Comparison of ENCODE assay signal across 10 mouse cellular contexts in the genomic region with DNA sequence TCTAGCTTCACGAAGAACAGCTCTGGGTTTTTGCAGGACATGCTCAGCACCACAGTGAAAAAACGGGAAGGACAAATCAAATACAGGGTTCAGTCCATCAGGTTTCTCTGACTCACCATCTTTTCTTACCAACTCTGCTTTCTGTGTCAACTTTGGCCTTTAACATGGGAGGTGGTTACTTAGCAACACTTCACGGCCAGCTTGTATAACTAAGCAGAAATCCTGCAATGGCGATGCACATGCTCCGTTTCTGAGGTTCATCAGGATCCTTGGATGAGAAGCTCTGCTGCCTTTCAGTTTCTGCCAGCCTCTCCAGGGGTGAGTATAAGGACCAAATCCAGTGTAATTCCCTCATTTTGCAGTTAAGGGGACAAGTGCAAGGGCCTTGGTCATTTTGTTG. TPM values are rescaled to one million over a fixed set of nuclear protein-coding genes. Genes with fewer than 3 reads are reported as not detected.
A peak's percentile ranks its signal among the peaks of the same experiment; 100 is the strongest.
DNase-seq lines count a peak whose midpoint lies in the region; ATAC-seq and TF ChIP-seq lines count a peak whose summit lies in the region.
"Had no signal": no experiment of that assay in that cellular context is flagged by ENCODE, and none has a peak within 500 bp of the region (broad histone marks: within the 10 kb centered on the region; RNA-seq: fewer than 3 reads in every experiment).

A gene (plus strand): TSS at position 206 of the 400 bp plus-strand sequence.

- H3K9me3 ChIP-seq in kidney, embryonic 15.5 days (replicated peaks), result no peaks in the 10 kb centered on the region
- no peaks in the 10 kb centered on the region; the same call in 1 of the 2 replicates for H3K9me3 ChIP-seq in kidney, embryonic 14.5 days (ENCODE audit: control insufficient read depth, low read length)
- H3K9me3 ChIP-seq: limb, embryonic 15.5 days had no signal

- TF ChIP-seq CTCF in layer of hippocampus, adult 2 months (conservative IDR thresholded peaks at IDR 0.05), result 0 out of 2 replicates have a peak, but pooled peaks have one; percentile 2

- no peaks in the 10 kb centered on the region for H3K36me3 ChIP-seq in kidney, embryonic 15.5 days
- H3K36me3 ChIP-seq in kidney, embryonic 14.5 days (ENCODE audit: control insufficient read depth, insufficient read depth, low read length), result no peaks in the 10 kb centered on the region
- H3K36me3 ChIP-seq: limb, embryonic 15.5 days had no signal

- H3K4me1 ChIP-seq in kidney, embryonic 15.5 days, result peaks cover 33% of the 10 kb centered on the region
- H3K4me1 ChIP-seq in kidney, embryonic 14.5 days (ENCODE audit: control insufficient read depth, insufficient read depth, low read length), result peaks cover 8% of the 10 kb centered on the region; the same call in 1 of the 2 replicates

- H3K4me3 ChIP-seq in kidney, embryonic 15.5 days (replicated peaks), result no peak within 1 kb of the TSS
- no peak within 1 kb of the TSS for H3K4me3 ChIP-seq in kidney, embryonic 14.5 days (ENCODE audit: low read length)
- peak within 1 kb of the TSS; percentile 11; the same call in 1 of the 2 replicates for H3K4me3 ChIP-seq in layer of hippocampus, adult 2 months
- H3K4me3 ChIP-seq: limb, embryonic 15.5 days had no signal

- H3K27me3 ChIP-seq in kidney, embryonic 15.5 days, result no peaks in the 10 kb centered on the region
- no peaks in the 10 kb centered on the region for H3K27me3 ChIP-seq in kidney, embryonic 14.5 days (ENCODE audit: control insufficient read depth, insufficient read depth, low read length)
- H3K27me3 ChIP-seq: limb, embryonic 15.5 days had no signal

- WGBS in kidney, embryonic 15.5 days, result 76% methylated on average over 5 of the region's 5 CpGs
- 72% methylated on average over 5 of the region's 5 CpGs for WGBS in kidney, embryonic 14.5 days

- DNase-seq in adrenal gland, postnatal 10 days, result no peak
- DNase-seq in gastrocnemius, adult 8-10 months (ENCODE audit: low spot score in 2 of 2), result no peak
- DNase-seq in layer of hippocampus, adult 2 months (ENCODE audit: low spot score in 2 of 2), result no peak
- no peak for DNase-seq in cerebellum, postnatal 10 days
- no peak for DNase-seq in spleen, postnatal 4 days (ENCODE audit: low spot score in 2 of 2)
- DNase-seq: right cerebral cortex, postnatal 14 days had no signal

- no peak within 1 kb of the TSS for H3K4me2 ChIP-seq in kidney, embryonic 15.5 days
- no peak within 1 kb of the TSS for H3K4me2 ChIP-seq in kidney, embryonic 14.5 days (replicated peaks; ENCODE audit: low read depth, low read length)
- H3K4me2 ChIP-seq: limb, embryonic 15.5 days had no signal

- H3K27ac ChIP-seq in kidney, embryonic 15.5 days, result 0 out of 2 replicates have a peak within 1 kb of the TSS, but pooled peaks have one; percentile 78
- H3K27ac ChIP-seq in kidney, embryonic 14.5 days (ENCODE audit: low read depth, low read length), result no peak within 1 kb of the TSS
- H3K27ac ChIP-seq in layer of hippocampus, adult 2 months, result peak within 1 kb of the TSS; percentile 72
- H3K27ac ChIP-seq: limb, embryonic 15.5 days had no signal

- H3K9ac ChIP-seq in kidney, embryonic 15.5 days, result no peak within 1 kb of the TSS
- H3K9ac ChIP-seq in kidney, embryonic 14.5 days (ENCODE audit: low read depth, low read length), result no peak within 1 kb of the TSS
- H3K9ac ChIP-seq: limb, embryonic 15.5 days had no signal

- ATAC-seq in kidney, embryonic 15.5 days (replicated peaks; ENCODE audit: low FRiP score), result no peak
- no peak for ATAC-seq in kidney, embryonic 14.5 days (ENCODE audit: low FRiP score, low TSS enrichment)
- ATAC-seq in CD4-positive, CD25-positive, alpha-beta regulatory T cell, adult 4 months, result no peak

RNA-seq across cellular contexts. Expression of the gene that starts here (rescaled TPM):
- 13.6 and 14.6 TPM in 2 replicates for polyA plus RNA-seq in kidney, embryonic 15.5 days (2015; fragmentation: Nextera tagmentation; extraction: Ambion mirVana)
- 5.5 and 5.9 TPM in 2 replicates for polyA plus RNA-seq in kidney, embryonic 14.5 days (2014; fragmentation: Nextera tagmentation; extraction: Ambion mirVana)
- 100 to 1,000 TPM in 1 of 2 experiments, 10 to 100 TPM in 1; 82.2 to 106 TPM for total RNA-seq in adrenal gland, postnatal 10 days (2021)
- total RNA-seq in gastrocnemius, adult 8-10 months (2022), result 10 to 100 TPM; 47.6 to 59.9 (median 49.6) TPM
- total RNA-seq in layer of hippocampus, adult 2 months (2021), result 10 to 100 TPM; 12.7 to 12.8 TPM
- not detected for polyA plus RNA-seq in CD4-positive, CD25-positive, alpha-beta regulatory T cell, adult 4 months (2017; shearing (Covaris generic))
